Mouse (Mus musculus): ENCODE results near the gene Atxn1.

- TF ChIP-seq GATA1 (IDR thresholded peaks at IDR 0.05; ENCODE audit: low read depth, low read length) (no peak), ZC3H11A (IDR thresholded peaks at IDR 0.05; ENCODE audit: low read depth, low read length) (no peak), CHD1 (IDR thresholded peaks at IDR 0.05; ENCODE audit: low read depth, low read length) (no peak), NRF1 (IDR thresholded peaks at IDR 0.05; ENCODE audit: insufficient read depth, low read depth, low read length, poor library complexity, severe bottlenecking) (no peak), MAX (IDR thresholded peaks at IDR 0.05; ENCODE audit: low read length) (no peak), CTCF (IDR thresholded peaks at IDR 0.05 in 2 of 3, conservative IDR thresholded peaks at IDR 0.05 in 1 of 3; ENCODE audit: control insufficient read depth in 1 of 3, insufficient read depth in 1 of 3, low read depth in 2 of 3, low read length in 3 of 3, poor library complexity in 1 of 3, severe bottlenecking in 1 of 3) (no peak), HCFC1 (IDR thresholded peaks at IDR 0.05; ENCODE audit: low read depth, low read length) (no peak), RAD21 (IDR thresholded peaks at IDR 0.05; ENCODE audit: low read depth, low read length) (no peak), POLR2A (IDR thresholded peaks at IDR 0.05; ENCODE audit: control insufficient read depth in 1 of 2, insufficient read depth in 1 of 2, low read depth in 1 of 2, low read length in 2 of 2, poor library complexity in 1 of 2) (no peak), TAL1 (IDR thresholded peaks at IDR 0.05; ENCODE audit: low read length) (no peak), JUND (IDR thresholded peaks at IDR 0.05; ENCODE audit: low read depth, low read length) (no peak)
These were observed 284.2 kb downstream of the Atxn1 start for GRCm38 (mm10) chr13:45680651-45681050.
